Mouse (Mus musculus) cerebellum, adult 11 months (tissue): Measurements from ENCODE around the gene Fkbp10.

ENCODE experiments used
- DNase-seq: peaks from one replicate; pipeline ENCODE4 v3.0.0; 2022

Gene Fkbp10

DNA sequence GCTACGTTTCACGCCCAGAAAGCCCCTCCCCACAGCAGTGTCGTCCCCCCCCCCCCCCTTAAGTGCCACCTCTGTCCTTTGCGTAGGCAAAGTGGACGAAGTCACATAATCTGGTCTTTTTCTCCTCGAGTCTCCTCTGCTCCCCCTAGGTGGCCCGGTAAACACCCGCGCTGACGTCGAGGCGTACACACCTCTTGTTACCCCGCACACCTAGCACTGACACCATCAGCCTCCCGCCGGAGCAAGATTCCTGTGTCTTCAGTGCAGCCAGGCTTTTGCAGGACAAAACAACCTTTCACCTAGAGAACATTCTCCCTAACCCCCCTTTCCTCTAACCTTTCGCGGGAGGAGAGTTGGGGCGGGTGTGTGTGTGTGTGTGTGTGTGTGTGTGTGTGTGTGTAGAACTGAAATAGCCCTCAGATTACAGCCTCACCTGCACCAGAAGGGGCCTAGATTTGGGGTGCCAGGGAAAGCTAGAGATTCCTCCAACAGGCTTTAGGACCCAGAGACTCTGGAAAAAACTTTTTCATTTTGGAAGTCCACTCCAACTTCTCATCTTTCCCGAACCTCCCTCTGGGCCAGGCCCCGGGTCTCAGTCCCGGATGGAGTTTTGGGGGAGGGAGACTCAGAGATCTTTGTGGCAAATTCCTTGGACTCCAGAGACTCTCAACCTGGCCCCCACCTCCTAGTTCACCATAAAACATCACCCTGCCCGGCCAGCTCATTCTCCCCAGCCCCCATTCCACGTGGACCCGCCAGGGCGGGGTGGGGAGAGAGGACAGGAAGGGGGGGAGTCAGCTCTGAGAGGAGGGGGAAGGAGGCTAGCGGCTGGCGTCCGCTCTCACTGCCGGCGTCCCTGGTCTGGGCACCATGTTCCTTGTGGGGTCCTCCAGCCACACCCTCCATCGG lies at the start of gene Fkbp10:
Fkbp10 (plus strand) TSS at position 784 of the 909 bp plus-strand sequence.
- no peak for DNase-seq

DNA sequence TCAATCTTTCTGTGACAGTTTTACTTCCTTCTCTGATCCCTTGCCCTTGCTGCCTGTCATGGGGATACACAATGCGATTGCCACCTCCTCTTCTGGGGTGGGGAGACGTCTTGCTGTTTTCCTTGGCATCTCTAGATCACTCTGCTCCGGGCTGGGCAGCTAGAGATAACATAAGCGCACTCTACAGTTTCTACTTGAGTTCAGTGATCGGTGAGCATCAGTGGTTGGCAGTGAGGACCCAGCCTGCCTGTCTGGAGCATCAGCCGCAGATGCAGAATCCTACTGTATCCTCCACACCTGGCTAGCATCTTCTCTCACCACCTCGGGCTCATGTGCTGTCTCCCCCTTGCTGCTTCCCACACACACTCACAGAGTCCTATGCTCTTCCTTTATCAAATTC lies 46.4 kb upstream of the Fkbp10 start:
- no peak for DNase-seq

DNA sequence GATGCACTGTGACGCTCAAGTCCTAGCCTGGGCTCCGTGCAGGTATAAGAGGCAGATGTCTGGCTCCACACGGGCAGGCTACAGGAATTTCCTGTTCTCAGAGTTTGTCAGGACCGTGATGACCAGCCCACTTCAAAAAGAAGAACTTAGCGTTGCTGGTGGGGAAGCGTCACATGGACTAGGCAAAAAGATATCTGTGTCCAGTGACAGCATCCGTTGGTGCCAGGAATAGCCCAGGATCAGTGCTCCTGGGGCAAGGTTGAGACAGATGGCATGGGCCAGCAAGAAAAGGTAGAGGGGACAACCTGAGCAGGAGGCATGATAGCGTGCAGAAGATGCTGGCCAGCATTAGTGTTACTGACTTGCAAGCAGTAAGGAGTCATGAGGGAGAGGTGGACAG lies 45.7 kb upstream of the Fkbp10 start:
- DNase-seq = no peak

DNA sequence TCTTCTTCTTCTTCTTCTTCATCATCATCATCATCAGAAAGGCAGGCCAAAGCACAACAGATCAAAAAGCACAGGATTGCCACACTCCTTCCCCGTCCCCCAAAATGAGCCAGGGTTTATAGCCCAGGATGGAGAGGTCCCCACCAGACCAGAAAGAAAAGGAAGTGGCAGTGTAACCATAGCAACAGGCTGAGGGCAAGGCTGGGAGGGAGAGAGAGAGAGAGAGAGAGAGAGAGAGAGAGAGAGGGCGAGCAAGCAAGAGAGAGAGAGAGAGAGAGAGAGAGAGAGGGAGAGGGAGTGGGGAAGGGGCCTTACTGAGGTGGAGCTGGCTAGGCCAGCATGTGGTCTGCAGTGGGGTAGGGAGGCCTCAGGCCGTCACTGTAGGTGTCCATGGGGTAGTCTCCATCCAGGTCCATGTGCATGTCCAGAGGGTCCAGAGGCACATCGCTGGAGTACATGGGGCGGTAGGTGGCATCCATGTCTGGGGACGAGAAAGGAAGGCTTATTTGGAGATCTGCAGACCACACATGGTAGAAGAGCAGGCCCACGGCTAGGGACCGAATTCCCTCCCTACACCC lies 43.4 kb upstream of the Fkbp10 start:
- no peak for DNase-seq

DNA sequence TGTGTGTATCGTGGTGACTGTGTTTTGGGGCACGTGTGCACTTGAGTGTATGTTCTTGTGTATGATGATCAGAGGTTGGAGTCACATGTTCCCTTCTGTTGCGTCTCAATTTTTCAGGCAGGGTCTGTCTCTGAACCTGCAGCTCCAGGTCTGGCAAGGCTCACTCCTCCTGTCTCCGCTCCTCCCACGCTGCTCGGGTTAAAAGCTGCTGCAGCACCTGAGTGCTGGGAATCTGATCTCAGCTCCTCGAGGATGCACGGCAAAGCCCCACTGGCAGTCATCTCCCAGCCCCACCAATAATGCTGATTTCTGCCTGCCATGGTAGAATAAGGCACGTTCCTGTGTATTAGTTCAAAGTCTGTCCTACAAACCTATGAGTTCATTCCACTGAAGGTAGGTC lies 40.4 kb upstream of the Fkbp10 start:
- DNase-seq = no peak

DNA sequence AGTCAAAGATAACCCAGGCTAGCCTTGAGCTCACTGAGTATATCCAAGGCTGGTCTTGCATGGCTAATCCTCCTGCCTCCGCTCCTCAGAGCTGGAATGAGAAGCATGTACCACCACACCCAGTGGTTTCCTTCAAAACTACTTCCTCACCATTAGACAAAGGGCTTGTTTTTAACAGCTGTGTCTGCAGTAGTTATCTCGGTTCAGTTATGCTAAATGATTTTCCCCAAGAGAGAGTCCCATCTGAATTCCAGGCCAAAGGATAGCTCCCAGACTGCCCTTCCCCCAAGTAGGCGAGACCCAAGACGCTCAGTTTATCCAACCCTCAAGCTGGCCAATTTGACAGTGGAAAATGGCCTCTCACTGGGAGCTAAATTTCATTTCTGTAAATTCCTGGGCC lies 39.5 kb upstream of the Fkbp10 start:
- no peak for DNase-seq

DNA sequence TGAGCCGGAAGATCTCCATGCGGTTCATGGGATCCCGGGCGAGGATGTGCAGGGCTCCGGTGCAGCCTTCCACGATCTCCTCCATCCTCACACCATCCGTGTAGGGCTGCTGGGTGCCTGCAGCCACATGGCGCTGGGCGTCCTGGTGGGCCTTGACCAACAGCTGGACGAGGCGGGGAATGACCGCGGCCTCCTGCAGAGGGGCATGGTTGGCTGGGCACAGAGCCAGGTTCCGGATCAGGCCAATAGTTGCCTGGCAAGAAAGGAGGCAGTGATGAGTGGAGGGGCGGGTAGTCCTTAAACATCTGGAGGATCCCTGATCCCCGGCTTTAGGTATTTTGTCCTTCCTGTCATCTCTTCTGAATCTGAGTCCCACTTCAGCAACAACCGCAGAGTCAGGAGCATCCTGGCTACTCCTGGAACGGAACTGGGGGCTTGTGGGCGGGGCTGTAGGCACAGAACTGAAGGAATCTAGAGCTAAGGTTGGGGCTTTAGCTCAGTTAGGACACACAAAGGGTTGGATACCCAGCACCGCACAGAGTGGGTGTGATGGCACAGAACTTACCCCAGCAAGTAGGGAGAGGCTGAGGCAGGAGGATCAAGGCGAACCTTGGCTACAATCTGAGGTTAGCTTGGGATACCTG lies 38.6 kb upstream of the Fkbp10 start:
- DNase-seq = no peak

DNA sequence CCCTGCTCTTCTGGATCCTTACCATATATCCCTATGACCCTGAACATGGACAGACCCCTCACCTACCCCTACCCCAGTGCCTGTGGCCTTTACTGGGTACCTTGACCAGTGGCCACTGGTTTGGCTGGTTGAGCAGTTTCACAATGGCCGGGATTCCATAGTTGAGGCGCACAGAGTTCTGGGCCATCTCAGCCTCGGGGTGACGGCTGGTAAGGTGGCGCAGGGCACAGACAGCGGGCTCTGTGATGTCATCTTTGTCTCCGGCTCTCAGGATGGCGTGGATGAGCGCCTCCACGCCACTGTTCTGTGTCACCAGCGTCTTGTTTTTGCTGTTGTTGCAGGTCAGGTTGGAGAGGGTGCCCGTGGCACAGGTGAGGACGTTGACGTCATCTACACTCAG lies 37.5 kb upstream of the Fkbp10 start:
- no peak for DNase-seq

DNA sequence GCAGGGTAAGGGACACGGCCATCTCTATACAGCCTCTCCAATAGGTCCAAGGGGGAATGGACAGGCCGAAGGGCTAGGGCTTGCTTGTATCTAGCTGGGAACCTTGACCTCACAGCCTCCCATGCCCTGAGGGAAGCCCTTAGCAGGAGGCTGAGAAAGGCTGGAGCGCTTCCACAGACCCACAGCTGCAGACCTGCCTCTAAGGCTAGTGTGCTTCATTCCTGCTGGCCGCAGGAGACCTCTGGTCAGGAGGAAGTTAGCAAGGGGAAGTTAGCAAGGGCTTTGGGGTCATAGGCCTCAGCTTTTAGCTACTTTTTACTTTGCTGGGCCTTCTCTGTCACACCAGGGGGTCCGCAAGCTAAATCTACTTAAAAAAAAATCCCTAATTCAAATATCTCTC lies 37.1 kb upstream of the Fkbp10 start:
- DNase-seq = no peak

DNA sequence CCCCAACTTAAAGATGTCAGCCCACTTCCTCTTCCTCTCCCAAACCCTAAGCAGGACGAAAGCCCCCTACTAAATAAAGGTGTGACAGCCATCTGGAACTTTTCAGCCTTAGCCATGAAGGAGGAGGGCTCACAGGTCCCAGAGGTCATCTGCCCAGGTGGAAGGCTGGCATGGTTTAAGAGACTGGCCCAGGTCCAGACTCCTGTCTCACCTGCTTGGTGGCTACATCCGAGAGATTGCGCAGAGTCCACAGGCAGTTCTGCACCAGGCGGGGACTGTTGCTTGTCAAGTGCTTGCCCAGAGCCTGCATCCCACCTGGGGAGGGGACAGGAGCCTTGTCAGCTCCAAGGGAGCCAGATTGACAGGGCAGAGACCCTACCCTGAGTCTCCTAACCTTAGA lies 36.2 kb upstream of the Fkbp10 start:
- DNase-seq = no peak

DNA sequence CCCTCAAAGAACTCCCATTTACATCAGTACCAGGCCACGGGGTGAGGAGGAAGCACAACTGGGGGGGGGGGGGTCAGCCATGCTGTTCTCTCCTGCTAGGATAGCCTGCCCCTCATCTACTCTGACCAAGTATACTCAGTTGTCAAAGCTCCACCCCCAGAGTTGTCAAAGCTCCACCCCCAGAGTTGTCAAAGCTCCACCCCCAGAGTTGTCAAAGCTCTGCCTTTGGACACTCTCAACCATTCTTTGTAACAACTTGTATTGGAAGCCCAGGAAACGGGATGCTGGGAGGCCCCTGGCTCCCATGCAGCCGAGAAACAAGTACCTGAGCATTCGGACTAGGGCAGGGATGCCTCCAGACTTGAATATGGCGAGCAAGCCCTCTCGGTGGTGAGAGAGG lies 32.8 kb upstream of the Fkbp10 start:
- DNase-seq = no peak

DNA sequence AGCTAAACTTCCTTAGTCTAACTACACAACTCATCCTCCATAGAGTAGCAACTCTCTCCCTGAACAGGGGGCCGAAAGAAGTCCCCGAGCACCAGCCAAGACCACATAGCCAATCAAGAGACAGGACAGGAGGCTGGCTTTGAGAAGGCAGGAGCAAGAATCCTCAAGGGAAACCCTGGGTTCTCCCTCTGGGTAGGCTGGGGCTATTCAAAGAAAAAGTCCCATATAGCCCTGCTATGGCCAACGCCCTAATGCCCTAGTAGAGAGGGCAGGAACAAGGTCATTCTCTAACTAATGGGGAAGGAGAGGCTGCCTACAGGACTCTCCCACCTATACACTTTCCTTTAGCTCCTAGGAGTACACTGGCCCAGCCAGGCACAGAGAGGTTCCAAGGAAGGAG lies 30.5 kb upstream of the Fkbp10 start:
- no peak for DNase-seq

DNA sequence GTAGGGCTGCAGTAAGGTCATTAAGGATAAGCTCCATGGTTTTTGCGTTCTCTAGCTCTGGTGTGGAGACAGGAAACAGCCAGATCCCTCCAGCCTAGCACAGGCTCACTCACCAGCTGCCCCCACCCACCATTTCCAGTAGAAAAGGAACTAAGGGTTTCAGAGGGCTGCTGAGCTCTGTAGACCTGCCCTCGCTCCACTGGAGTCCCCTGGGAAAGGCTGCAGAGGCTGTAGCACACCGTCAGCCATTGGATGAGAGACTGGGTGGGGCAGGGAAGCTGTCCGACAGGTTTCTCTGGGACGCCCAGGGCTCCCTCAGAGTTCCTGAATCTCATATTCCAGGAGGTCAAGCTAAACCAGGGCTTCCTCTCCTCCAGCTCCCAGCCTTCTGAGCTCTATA lies 28.9 kb upstream of the Fkbp10 start:
- DNase-seq = no peak

DNA sequence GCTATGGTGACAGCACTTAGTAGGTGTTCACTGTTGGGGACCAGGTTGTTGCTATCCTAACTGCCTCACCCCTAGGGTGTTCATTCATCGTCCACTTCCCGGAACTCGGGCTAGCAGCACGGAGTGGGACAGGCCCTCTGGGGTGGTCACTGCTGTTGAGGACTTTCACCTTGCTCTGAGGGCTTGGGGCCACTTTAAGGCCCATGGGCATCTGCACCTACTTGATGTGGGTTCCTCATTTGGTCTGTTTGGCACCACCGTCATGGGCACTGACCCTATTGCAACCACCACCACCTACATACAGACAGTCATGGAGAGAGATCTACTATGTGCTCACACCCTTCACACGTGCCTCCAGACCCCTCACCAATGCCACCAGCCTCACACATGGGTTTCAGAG lies 28.4 kb upstream of the Fkbp10 start:
- DNase-seq = no peak

DNA sequence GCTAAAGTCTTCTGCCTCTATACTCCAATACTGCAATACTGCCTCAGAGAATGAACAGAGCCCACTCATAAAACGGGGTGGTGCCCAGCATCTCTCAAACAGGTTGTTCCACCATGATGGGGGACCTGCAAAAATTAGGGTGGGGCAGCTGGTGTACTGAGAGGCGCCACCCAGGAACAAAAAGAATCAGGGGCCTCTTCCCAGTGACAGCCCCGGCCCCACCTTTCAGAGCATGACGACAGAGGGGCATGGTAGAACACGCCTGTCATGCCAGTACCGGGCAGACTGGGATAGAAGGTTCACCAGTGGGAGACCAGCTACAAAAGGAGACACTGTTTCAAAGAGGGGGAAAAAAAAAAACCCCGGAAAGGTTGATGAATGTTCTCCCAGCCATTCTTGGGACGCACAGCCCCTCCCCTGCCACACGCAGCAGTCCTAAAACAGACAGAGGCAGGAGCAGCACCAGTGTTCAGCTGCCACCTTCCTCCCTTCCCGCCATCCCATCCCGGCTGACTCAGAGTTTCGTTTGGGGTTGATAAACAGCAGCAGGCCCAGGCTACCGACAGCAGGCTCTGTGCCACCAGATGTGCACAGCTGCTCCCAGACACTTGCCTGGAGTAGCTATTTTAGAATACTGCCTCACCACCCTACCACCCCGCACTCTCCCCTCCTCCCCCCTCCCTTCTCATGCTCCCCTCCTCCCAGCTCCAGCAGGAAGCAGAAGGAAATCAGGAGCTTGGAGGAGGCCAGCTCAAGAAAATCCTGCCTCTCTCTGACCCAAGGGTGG lies 27.7 kb upstream of the Fkbp10 start:
- no peak for DNase-seq

DNA sequence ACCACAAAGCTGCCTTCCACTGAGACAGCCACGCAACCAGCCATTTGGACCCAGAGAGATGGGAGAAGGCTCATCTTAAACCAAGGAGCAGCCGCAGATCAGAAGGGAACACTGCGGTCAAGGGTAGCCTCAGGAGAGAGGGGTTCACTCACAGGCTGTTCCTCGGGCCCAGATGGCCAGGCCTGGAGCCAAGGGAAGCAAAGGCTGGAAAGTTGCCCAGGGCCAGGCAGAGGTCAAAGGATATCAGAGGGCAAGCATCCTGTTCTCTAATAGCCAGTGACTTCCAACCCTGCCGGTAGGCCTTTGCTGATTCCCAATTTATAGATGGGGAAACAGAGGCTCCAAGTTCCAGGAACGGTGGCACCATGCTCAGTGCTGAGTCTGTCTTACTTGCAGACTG lies 26.9 kb upstream of the Fkbp10 start:
- DNase-seq = peak; percentile 67

DNA sequence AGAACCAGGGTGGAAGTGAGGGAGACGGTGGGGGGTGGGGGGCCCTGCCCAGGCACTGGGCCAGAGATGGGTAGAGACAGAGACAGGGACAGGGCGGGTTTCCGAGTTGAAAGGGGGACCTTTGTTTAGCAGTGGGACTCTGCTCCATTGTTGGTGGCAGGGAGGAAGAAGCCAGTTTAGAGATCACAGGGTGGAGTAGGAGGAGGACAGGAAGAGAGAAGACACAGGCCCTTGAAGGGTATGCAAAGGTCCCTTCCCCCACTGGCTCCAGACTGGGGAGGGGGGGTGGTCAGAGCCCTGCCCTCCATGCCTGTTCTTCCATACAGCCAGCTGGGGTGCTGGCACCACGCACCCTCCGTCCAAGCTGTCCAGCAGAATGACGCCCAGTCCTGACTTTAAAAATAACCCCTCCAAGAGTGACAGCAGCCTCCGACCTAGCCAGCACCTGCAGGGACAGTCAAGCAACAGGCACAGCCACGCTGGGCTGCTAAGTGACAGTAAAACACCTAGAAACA lies 25.5 kb upstream of the Fkbp10 start:
- DNase-seq = peak; percentile 85

DNA sequence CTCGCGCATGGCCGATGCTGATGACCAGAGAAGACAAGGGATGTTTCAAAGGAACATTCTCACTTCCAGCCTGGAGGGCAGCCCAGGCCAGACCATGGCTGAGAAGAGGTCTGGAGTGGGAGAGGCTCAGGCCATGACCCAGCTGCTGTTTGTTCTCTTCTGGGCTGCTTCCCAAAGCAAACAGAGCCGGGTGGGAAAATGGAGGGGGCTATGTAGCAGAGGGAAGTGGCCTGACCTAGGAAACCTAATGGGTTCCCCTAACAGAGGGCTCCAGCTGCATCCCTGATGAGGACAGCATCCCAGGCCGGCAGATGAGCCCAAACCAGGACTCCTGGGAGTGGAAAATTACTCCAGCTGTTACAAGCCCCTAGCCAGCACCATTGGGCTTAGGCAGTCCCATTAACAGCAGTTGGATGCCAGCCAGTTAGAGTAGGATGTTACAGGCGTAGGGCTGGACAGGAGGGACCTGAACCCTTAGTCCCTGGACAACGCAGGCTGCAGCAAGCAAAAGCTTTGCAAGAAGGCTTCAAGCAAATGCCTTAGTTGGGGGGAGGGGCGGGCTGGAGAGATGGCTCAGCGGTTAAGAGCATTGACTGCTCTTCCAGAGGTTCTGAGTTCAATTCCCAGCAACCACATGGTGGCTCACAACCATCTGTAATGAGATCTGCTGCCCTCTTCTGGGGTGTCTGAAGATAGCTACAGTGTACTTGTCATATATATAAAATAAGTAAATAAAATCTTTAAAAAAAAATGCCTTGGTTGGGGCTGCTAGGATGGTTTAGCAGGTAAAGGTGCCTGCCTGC lies 24.2 kb upstream of the Fkbp10 start:
- DNase-seq = no peak

DNA sequence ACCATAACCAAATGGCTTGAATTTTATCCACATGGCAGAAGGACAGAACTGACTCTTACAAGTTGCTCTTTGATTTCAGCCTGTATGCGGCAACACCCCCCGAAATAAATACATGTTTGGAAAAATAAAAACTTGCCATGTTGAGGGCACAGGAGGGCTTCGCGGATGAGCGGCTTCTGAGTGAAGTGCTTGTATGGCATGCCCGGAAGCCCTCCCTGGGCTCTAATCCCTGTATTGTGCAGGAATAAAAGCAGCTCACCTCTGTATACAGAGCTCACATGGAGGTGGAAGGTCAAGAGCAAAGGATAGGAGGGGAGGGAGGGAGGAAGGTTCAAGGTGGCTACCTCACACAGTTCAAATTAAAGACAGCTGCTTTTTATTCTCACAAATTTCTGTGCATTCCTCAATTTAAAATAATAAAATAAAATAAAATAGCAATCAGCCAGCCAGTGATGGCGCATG lies 23.6 kb upstream of the Fkbp10 start:
- DNase-seq = no peak

DNA sequence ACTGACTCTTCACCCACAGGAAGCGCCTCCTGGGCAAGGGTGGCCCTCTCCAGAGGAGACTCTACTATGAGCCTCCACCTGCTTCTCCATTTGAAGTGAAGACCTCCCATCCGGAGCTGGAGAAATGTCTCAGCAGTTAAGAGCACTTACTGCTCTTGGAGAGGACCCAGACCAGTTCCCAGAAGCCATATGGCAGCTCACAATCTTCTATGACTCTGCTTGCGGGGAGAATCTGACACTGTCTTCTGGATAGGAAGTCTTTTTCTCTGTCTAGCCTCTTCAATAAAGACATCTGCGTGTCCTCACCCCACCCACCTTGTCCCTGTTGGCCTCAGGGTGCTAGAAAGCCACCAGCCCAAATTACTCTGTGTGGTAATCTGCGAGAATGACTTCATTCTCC lies 22.5 kb upstream of the Fkbp10 start:
- DNase-seq = no peak

DNA sequence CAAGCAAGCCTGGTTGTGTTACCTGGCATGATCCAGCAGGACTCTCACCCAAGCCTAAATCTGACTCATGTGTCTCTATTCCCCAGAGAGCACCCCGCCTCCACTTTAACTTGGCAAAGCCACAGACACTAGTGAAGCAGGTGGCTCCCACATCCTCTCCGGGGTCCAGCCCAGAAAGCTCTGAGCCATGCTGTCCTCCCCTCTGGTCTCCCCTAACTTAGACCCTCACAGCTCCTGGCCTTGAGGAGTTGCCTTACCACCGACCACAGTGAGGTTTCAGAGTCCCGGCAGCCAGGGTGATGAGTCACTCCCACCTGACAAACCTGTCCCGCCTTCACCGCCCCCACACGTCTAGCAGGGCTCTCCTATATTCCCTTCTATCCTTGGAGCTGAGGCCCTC lies 21.8 kb upstream of the Fkbp10 start:
- no peak for DNase-seq
